Mouse (Mus musculus): ENCODE data around the gene Cntn1. TPM values are rescaled to one million over a fixed set of nuclear protein-coding genes. Genes with fewer than 3 reads are reported as not detected.

Gene Cntn1
- total RNA-seq, 1 experiment: 0.62 TPM

GRCm38 (mm10) chr15:92200326-92200985 is 149.5 kb downstream of the Cntn1 start:
- no peak for TF ChIP-seq CHD2 (IDR thresholded peaks at IDR 0.05; ENCODE audit: low read depth, low read length)
- no peak for TF ChIP-seq HCFC1 (IDR thresholded peaks at IDR 0.05; ENCODE audit: borderline replicate concordance, insufficient read depth, low read length)
- H3K27ac ChIP-seq (ENCODE audit: insufficient read depth, low read depth, low read length, poor library complexity, severe bottlenecking): no peak overlapping the region
- in situ Hi-C loops (cut with MboI; ENCODE audit: low sequenced_read_pairs in 2 of 2, unreplicated experiment in 2 of 2): no loop called here
- H3K9me3 ChIP-seq (ENCODE audit: control insufficient read depth, insufficient read depth, low read depth, low read length): no peaks in the 10 kb centered on the region
- no peaks in the 10 kb centered on the region for H3K36me3 ChIP-seq (ENCODE audit: control insufficient read depth, insufficient read depth, low read length, poor library complexity, severe bottlenecking)
- H3K9ac ChIP-seq (ENCODE audit: insufficient read depth, low read depth, low read length, poor library complexity, severe bottlenecking): no peak overlapping the region
- no peaks in the 10 kb centered on the region for H3K4me1 ChIP-seq (ENCODE audit: control insufficient read depth in 2 of 2, insufficient read depth in 2 of 2, low read length in 2 of 2, poor library complexity in 1 of 2)
- DNase-seq (ENCODE audit: low read depth, low spot score): no peak
- no peak overlapping the region for H3K4me3 ChIP-seq (ENCODE audit: insufficient read depth in 1 of 2, low read depth in 1 of 2, low read length in 2 of 2, poor library complexity in 1 of 2, severe bottlenecking in 1 of 2)

- in situ Hi-C loops (cut with MboI; ENCODE audit: low sequenced_read_pairs in 2 of 2, unreplicated experiment in 2 of 2): no loop called here
- DNase-seq (ENCODE audit: low read depth, low spot score): no peak
- no peak overlapping the region for H3K4me3 ChIP-seq (ENCODE audit: insufficient read depth in 1 of 2, low read depth in 1 of 2, low read length in 2 of 2, poor library complexity in 1 of 2, severe bottlenecking in 1 of 2)
- H3K36me3 ChIP-seq (ENCODE audit: control insufficient read depth, insufficient read depth, low read length, poor library complexity, severe bottlenecking): no peaks in the 10 kb centered on the region
- no peak overlapping the region for H3K27ac ChIP-seq (ENCODE audit: insufficient read depth, low read depth, low read length, poor library complexity, severe bottlenecking)
- no peaks in the 10 kb centered on the region for H3K9me3 ChIP-seq (ENCODE audit: control insufficient read depth, insufficient read depth, low read depth, low read length)
- TF ChIP-seq CHD2 (IDR thresholded peaks at IDR 0.05; ENCODE audit: low read depth, low read length) (no peak), ZC3H11A (IDR thresholded peaks at IDR 0.05; ENCODE audit: borderline replicate concordance, low read depth, low read length) (no peak), MAFK (IDR thresholded peaks at IDR 0.05; ENCODE audit: insufficient read depth, low read depth, low read length) (no peak), HCFC1 (IDR thresholded peaks at IDR 0.05; ENCODE audit: borderline replicate concordance, insufficient read depth, low read length) (no peak), ZNF384 (IDR thresholded peaks at IDR 0.05; ENCODE audit: low read depth, low read length) (no peak)
- H3K9ac ChIP-seq (ENCODE audit: insufficient read depth, low read depth, low read length, poor library complexity, severe bottlenecking): no peak overlapping the region
- H3K4me1 ChIP-seq (ENCODE audit: control insufficient read depth in 2 of 2, insufficient read depth in 2 of 2, low read length in 2 of 2, poor library complexity in 1 of 2): no peaks in the 10 kb centered on the region
Observed at GRCm38 (mm10) chr15:92206695-92207094, 155.7 kb downstream of the Cntn1 start.

- Histone ChIP-seq H3K27ac (ENCODE audit: insufficient read depth, low read depth, low read length, poor library complexity, severe bottlenecking) (no peak overlapping the region), H3K36me3 (ENCODE audit: control insufficient read depth, insufficient read depth, low read length, poor library complexity, severe bottlenecking) (no peaks in the 10 kb centered on the region), H3K4me1 (ENCODE audit: control insufficient read depth in 2 of 2, insufficient read depth in 2 of 2, low read length in 2 of 2, poor library complexity in 1 of 2) (no peaks in the 10 kb centered on the region), H3K9ac (ENCODE audit: insufficient read depth, low read depth, low read length, poor library complexity, severe bottlenecking) (no peak overlapping the region), H3K4me3 (ENCODE audit: insufficient read depth in 1 of 2, low read depth in 1 of 2, low read length in 2 of 2, poor library complexity in 1 of 2, severe bottlenecking in 1 of 2) (no peak overlapping the region), H3K9me3 (ENCODE audit: control insufficient read depth, insufficient read depth, low read depth, low read length) (no peaks in the 10 kb centered on the region)
- in situ Hi-C loops (cut with MboI; ENCODE audit: low sequenced_read_pairs in 2 of 2, unreplicated experiment in 2 of 2): no loop called here
- no peak for DNase-seq (ENCODE audit: low read depth, low spot score)
- TF ChIP-seq MAFK (IDR thresholded peaks at IDR 0.05; ENCODE audit: insufficient read depth, low read depth, low read length) (no peak), ZC3H11A (IDR thresholded peaks at IDR 0.05; ENCODE audit: borderline replicate concordance, low read depth, low read length) (no peak), CHD2 (IDR thresholded peaks at IDR 0.05; ENCODE audit: low read depth, low read length) (no peak), ZNF384 (IDR thresholded peaks at IDR 0.05; ENCODE audit: low read depth, low read length) (no peak), HCFC1 (IDR thresholded peaks at IDR 0.05; ENCODE audit: borderline replicate concordance, insufficient read depth, low read length) (no peak)
Observed at GRCm38 (mm10) chr15:92209778-92210177, 158.8 kb downstream of the Cntn1 start.

GRCm38 (mm10) chr15:92210486-92211235 is 159.7 kb downstream of the Cntn1 start:
- no peaks in the 10 kb centered on the region for H3K36me3 ChIP-seq (ENCODE audit: control insufficient read depth, insufficient read depth, low read length, poor library complexity, severe bottlenecking)
- H3K4me3 ChIP-seq (ENCODE audit: insufficient read depth in 1 of 2, low read depth in 1 of 2, low read length in 2 of 2, poor library complexity in 1 of 2, severe bottlenecking in 1 of 2): no peak overlapping the region
- H3K4me1 ChIP-seq (ENCODE audit: control insufficient read depth in 2 of 2, insufficient read depth in 2 of 2, low read length in 2 of 2, poor library complexity in 1 of 2): no peaks in the 10 kb centered on the region
- no peak for DNase-seq (ENCODE audit: low read depth, low spot score)
- TF ChIP-seq CHD2 (IDR thresholded peaks at IDR 0.05; ENCODE audit: low read depth, low read length) (no peak), ZC3H11A (IDR thresholded peaks at IDR 0.05; ENCODE audit: borderline replicate concordance, low read depth, low read length) (no peak), ZNF384 (IDR thresholded peaks at IDR 0.05; ENCODE audit: low read depth, low read length) (no peak), HCFC1 (IDR thresholded peaks at IDR 0.05; ENCODE audit: borderline replicate concordance, insufficient read depth, low read length) (no peak), MAFK (IDR thresholded peaks at IDR 0.05; ENCODE audit: insufficient read depth, low read depth, low read length) (no peak)
- in situ Hi-C loops (cut with MboI; ENCODE audit: low sequenced_read_pairs in 2 of 2, unreplicated experiment in 2 of 2): no loop called here
- H3K27ac ChIP-seq (ENCODE audit: insufficient read depth, low read depth, low read length, poor library complexity, severe bottlenecking): no peak overlapping the region
- no peak overlapping the region for H3K9ac ChIP-seq (ENCODE audit: insufficient read depth, low read depth, low read length, poor library complexity, severe bottlenecking)
- no peaks in the 10 kb centered on the region for H3K9me3 ChIP-seq (ENCODE audit: control insufficient read depth, insufficient read depth, low read depth, low read length)
